Mouse (Mus musculus): ENCODE data around the gene Xylt1. TPM values are rescaled to one million over a fixed set of nuclear protein-coding genes. Genes with fewer than 3 reads are reported as not detected.
A peak's percentile ranks its signal among the peaks of the same experiment; 100 is the strongest.

The Xylt1 gene
- polyA plus RNA-seq, 1 experiment from 2014 or later = 0.94 TPM

DNA sequence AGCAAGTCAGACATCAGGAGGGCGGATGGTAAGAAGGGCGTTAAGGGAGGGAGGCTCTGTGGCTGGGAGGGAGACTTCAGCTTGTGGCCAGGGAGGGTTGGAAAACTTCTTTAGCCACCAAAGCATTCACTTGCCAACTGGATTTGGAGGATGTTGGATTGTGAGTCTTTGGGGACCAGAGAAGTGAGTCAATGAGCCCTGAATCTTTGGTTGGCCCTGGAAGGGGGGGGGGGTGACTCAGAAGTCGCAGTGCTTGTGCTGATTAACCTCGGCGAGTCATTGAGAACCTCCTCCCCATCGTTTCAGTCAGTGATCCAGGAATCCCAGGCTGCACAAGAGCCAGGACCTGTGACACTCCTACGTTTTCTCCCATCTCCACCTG lies 752 bp upstream of the Xylt1 start:
- Histone ChIP-seq H3K27me3 (replicated peaks) (no peaks in the 10 kb centered on the region; the same call in 1 of the 2 replicates), H3K36me3 (no peaks in the 10 kb centered on the region), H3K9me3 (no peaks in the 10 kb centered on the region), H3K4me3 (peak overlapping the region; percentile 89), H3K9ac (peak overlapping the region; percentile 90), H3K4me2 (peak overlapping the region; percentile 90), H3K4me1 (peaks cover 44% of the 10 kb centered on the region), H3K27ac (replicated peaks) (no peak overlapping the region)
- ATAC-seq (ENCODE audit: extremely low read depth, insufficient number of reproducible peaks, low FRiP score, low TSS enrichment) = no peak
- 6% methylated on average over 7 of the region's 7 CpGs for WGBS

DNA sequence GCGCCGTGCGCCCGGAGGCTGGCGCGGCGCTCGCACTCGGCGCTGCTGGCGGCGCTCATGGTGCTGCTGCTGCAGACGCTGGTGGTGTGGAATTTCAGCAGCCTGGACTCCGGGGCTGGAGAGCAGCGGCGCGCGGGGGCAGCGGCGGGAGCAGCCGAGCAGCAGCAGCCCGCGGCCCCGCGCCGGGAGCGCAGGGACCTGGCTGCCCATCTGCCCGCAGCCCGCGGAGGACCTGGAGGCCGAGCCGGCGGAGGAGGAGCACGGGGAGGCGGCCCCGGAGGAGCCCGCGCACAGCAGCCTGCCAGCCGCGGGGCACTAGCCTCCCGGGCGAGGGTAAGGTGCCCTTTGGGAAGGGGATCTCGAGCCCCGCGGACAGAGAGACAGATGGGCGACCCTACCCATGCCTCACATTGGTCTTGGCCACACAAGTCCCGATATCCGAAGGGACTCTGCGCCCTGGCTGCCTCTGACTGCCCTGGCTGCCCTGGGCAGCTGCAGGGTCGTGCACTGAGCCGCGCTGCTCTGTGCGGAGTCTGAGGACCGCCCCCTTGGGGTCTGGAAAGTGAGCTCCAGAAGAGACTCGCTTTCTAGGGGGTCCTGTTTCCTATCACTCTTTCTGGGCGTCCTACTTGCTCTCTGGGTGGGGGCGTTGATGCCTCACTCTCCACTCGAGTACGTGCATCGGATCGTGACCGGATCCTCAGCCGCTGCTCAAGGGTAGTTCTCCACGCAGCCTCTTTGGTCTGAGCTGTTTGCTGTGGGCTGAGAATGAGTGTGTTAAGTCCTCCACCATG lies 606 bp downstream of the Xylt1 start:
- H3K4me2 ChIP-seq = peak overlapping the region; percentile 90

DNA sequence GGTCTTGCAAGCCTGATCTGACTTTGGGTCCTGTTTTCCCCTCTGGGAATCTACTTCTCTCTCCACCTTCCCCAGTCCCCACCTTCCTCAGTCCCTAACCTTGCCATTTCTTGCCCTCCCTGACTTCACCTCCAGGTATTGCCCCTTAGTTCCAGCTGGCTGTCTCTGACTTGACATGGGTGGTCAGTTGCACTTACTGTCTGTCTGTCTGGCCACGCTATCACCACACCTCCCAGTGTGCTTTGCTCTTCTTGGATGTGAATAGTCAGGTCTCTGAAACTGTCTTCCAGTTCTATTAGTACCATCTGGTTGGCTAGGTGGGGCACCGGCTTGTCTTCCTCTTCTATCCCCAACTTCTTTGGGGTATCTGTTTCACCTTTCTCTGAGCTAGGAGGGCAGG lies 1.2 kb downstream of the Xylt1 start:
- ATAC-seq (ENCODE audit: extremely low read depth, insufficient number of reproducible peaks, low FRiP score, low TSS enrichment) = no peak
- no peak overlapping the region for H3K27ac ChIP-seq (replicated peaks)
- H3K27me3 ChIP-seq (replicated peaks) = no peaks in the 10 kb centered on the region; the same call in 1 of the 2 replicates
- 33% methylated on average over 2 of the region's 2 CpGs for WGBS
- H3K9me3 ChIP-seq = no peaks in the 10 kb centered on the region
- H3K9ac ChIP-seq = peak overlapping the region; percentile 90
- peak overlapping the region; percentile 90 for H3K4me2 ChIP-seq
- H3K36me3 ChIP-seq = no peaks in the 10 kb centered on the region
- H3K4me3 ChIP-seq = peak overlapping the region; percentile 89
- H3K4me1 ChIP-seq = peaks cover 44% of the 10 kb centered on the region

More for the DNA sequence above, 606 bp downstream of the Xylt1 start:
- Histone ChIP-seq H3K36me3 (no peaks in the 10 kb centered on the region), H3K27me3 (replicated peaks) (no peaks in the 10 kb centered on the region; the same call in 1 of the 2 replicates), H3K9ac (peak overlapping the region; percentile 90), H3K4me3 (peak overlapping the region; percentile 89), H3K4me1 (peaks cover 44% of the 10 kb centered on the region), H3K9me3 (no peaks in the 10 kb centered on the region), H3K27ac (replicated peaks) (peak overlapping the region; percentile 80)
- ATAC-seq (ENCODE audit: extremely low read depth, insufficient number of reproducible peaks, low FRiP score, low TSS enrichment) = peak; percentile 31; the same call in 1 of the 2 replicates
- under 1% methylated on average over 61 of the region's 64 CpGs for WGBS

DNA sequence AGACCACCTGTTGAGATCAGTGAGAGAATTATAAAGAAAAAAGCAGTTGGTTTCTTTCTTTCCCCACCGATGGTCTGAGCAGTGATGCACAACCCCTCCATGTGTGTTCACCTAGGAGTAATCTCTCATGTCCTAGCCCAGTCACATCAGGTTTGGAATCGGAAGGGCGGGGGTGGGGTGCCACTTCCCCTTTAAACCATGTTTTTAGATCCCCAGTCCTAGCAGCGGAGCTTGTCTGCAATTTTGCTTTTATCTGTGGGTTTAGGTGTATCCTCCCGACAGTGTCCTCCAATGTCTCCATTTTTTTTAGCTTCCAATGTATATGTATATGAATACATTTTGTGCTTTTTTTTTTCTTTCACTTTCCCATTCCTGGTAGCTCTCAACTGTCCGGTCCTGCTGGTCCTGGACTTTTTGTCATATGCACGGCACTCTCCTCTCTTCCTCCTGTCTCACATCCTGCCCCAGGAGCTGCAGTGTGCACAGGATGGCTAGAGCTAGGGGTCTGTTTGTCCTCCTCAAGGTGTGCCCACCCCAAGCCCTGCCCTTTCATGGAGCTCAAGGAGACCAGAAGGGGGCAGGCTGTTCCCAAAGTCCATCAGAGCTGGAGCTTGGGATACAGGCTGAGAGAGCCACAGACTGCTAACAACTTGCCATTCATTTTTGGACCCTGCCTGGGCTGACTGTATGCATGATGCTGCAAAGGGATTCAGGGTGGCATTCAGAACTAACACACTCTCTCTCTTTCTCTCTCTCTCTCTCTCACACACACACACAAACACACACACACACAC lies 2.6 kb downstream of the Xylt1 start:
- Histone ChIP-seq H3K4me2 (peak overlapping the region; percentile 90), H3K27ac (replicated peaks) (no peak overlapping the region), H3K9me3 (no peaks in the 10 kb centered on the region), H3K36me3 (no peaks in the 10 kb centered on the region), H3K4me3 (peak overlapping the region; percentile 89), H3K9ac (no peak overlapping the region), H3K27me3 (replicated peaks) (no peaks in the 10 kb centered on the region), H3K4me1 (peaks cover 44% of the 10 kb centered on the region)
- WGBS = 60% methylated on average over 7 of the region's 7 CpGs
- no peak for ATAC-seq (ENCODE audit: extremely low read depth, insufficient number of reproducible peaks, low FRiP score, low TSS enrichment)

DNA sequence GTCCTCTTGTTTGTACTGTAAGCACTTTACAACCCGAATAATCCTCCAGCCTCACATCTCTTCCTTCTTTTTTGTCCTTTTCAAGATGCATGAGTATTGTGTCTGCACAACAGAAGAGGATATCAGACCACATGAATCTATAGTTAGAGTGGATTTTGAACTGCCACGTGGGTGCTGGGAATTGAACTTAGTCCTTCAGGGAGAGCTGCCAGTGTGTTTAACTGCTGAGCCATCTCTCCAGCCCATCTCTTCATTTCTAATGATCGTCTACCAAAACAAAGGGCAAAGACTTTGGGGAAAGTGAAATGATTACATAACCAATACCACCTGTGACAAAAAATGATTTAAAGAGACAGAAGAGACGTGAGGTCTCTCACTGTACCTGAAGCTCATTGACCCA lies 5.6 kb downstream of the Xylt1 start:
- peaks cover 31% of the 10 kb centered on the region for H3K4me1 ChIP-seq
- ATAC-seq (ENCODE audit: extremely low read depth, insufficient number of reproducible peaks, low FRiP score, low TSS enrichment) = no peak
- H3K4me3 ChIP-seq = no peak overlapping the region
- no peaks in the 10 kb centered on the region for H3K9me3 ChIP-seq
- no peaks in the 10 kb centered on the region for H3K36me3 ChIP-seq
- 76% methylated on average over 4 of the region's 4 CpGs for WGBS
- no peak overlapping the region for H3K9ac ChIP-seq
- H3K27ac ChIP-seq (replicated peaks) = no peak overlapping the region
- H3K4me2 ChIP-seq = no peak overlapping the region
- H3K27me3 ChIP-seq (replicated peaks) = no peaks in the 10 kb centered on the region

DNA sequence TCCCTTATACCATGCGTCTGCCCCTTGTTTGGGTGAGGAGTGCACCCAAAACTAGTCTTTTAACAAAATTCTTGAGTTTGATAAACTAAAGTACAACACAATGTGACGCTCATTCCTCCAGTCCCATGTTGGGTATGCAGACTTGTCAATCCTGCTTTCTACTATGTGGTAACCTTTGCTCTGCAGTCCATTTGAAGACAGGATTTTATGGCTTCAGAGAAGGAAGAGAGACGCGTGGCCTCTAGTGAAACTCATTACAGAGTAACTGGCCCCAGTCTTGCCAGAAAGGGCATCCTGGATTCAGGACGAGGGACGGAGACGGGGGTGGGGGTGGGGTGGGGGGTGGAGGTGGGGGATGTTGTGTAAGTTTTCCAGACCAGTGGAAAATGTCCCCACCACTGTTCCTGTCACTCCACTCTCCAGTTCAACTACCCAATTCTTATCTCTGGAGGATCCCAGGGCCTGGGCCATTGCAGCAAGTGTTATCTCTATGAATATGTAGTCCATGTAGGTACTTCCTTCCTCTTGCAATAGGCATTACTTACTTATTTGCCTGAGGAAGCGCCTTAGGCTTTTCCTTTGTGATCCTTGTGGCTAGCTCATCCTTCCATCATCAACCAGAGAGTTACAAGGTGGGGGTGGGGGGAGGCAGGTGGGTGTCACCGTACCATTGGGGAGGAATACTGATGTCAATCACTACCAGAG lies 7.7 kb downstream of the Xylt1 start:
- peaks cover 15% of the 10 kb centered on the region for H3K4me1 ChIP-seq
- no peaks in the 10 kb centered on the region for H3K27me3 ChIP-seq (replicated peaks)
- 79% methylated on average over 9 of the region's 9 CpGs for WGBS
- H3K36me3 ChIP-seq = no peaks in the 10 kb centered on the region
- no peaks in the 10 kb centered on the region for H3K9me3 ChIP-seq
- H3K9ac ChIP-seq = no peak overlapping the region
- H3K4me2 ChIP-seq = no peak overlapping the region
- no peak overlapping the region for H3K4me3 ChIP-seq
- no peak for ATAC-seq (ENCODE audit: extremely low read depth, insufficient number of reproducible peaks, low FRiP score, low TSS enrichment)
- H3K27ac ChIP-seq (replicated peaks) = no peak overlapping the region

DNA sequence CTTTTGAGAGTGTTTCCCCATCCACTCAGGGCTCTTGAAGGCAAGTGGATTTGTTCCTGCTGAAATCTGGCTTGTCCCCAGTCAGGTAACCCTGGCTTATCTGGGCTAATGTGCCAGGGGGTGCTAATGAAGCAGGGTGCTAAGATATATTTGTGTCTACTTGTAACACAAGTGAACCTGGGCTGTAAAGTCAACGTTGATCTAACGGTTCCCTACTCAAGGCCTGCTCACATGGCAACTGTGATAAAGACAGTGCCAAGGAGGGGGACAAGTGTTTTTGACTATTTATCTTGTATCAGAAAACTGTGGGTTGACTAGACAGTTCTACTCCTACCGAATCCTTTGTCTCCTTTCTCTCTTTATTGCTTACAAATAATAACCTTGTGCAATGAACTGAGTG lies 8.3 kb downstream of the Xylt1 start:
- H3K27ac ChIP-seq (replicated peaks) = no peak overlapping the region
- H3K4me3 ChIP-seq = no peak overlapping the region
- H3K36me3 ChIP-seq = no peaks in the 10 kb centered on the region
- no peaks in the 10 kb centered on the region for H3K9me3 ChIP-seq
- no peak overlapping the region for H3K9ac ChIP-seq
- peaks cover 16% of the 10 kb centered on the region for H3K4me1 ChIP-seq
- no peaks in the 10 kb centered on the region for H3K27me3 ChIP-seq (replicated peaks)
- no peak overlapping the region for H3K4me2 ChIP-seq
- ATAC-seq (ENCODE audit: extremely low read depth, insufficient number of reproducible peaks, low FRiP score, low TSS enrichment) = no peak
- WGBS = 69% methylated on average over 3 of the region's 3 CpGs

DNA sequence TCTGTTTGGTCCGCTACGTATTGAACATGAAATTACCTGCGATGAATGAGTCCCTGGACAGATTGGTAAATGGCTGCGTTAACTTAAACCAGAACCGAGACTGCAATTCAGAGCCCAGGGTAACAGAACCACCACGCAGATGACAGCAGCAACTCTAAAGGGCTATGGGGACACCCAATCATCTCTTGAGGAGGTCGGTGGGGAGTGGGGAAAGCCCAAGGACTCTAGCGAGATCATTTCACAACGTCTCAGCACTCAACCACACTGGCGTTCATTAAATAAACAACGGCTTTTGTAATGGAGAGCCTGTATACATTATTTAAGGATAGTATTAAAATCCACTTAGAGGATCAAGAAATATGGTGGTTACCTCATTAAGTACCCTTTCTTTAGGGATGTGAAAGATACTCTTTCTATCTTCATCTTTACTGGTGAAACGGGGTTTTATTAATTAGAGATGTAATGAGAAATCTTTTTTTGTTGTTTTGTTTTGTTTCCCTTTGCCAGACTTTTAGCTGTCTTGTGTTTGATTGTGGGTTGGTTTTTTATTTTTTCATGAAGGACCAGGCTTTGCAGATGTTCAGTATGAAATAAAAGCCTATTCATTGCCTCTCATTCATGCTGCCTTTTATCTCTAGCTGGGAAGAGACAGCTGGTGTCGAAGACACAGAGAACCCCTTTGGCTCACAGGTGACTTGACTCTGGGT lies 12.2 kb downstream of the Xylt1 start:
- Histone ChIP-seq H3K4me2 (no peak overlapping the region), H3K27ac (replicated peaks) (no peak overlapping the region), H3K27me3 (replicated peaks) (no peaks in the 10 kb centered on the region), H3K36me3 (no peaks in the 10 kb centered on the region), H3K9ac (no peak overlapping the region), H3K4me1 (peaks cover 33% of the 10 kb centered on the region), H3K4me3 (no peak overlapping the region), H3K9me3 (no peaks in the 10 kb centered on the region)
- WGBS = 79% methylated on average over 13 of the region's 13 CpGs
- ATAC-seq (ENCODE audit: extremely low read depth, insufficient number of reproducible peaks, low FRiP score, low TSS enrichment) = no peak

DNA sequence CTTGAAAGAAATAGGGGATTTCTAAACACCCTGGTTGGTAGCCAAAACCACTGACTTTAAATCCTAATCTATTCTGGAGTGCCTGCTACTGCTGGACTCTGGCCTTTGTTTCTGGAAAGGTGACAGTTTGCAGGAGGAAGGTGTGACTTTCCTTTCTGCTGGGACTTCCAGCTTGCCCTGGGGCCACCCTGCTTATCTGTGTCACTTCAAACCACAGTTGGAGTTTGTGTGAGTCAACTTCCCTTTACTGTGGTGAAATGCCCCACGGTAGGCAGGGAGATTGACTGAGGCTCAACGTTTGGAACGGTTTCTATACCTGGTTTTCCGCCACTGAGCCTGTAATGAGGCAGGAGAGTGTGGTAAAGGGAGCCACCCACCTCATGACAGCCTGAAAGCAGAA lies 13.2 kb downstream of the Xylt1 start:
- no peak overlapping the region for H3K27ac ChIP-seq (replicated peaks)
- H3K9ac ChIP-seq = no peak overlapping the region
- no peaks in the 10 kb centered on the region for H3K27me3 ChIP-seq (replicated peaks)
- H3K4me3 ChIP-seq = no peak overlapping the region
- no peak for ATAC-seq (ENCODE audit: extremely low read depth, insufficient number of reproducible peaks, low FRiP score, low TSS enrichment)
- peaks cover 33% of the 10 kb centered on the region for H3K4me1 ChIP-seq
- H3K4me2 ChIP-seq = no peak overlapping the region
- no peaks in the 10 kb centered on the region for H3K9me3 ChIP-seq
- H3K36me3 ChIP-seq = no peaks in the 10 kb centered on the region
- 22% methylated on average over 4 of the region's 4 CpGs for WGBS

DNA sequence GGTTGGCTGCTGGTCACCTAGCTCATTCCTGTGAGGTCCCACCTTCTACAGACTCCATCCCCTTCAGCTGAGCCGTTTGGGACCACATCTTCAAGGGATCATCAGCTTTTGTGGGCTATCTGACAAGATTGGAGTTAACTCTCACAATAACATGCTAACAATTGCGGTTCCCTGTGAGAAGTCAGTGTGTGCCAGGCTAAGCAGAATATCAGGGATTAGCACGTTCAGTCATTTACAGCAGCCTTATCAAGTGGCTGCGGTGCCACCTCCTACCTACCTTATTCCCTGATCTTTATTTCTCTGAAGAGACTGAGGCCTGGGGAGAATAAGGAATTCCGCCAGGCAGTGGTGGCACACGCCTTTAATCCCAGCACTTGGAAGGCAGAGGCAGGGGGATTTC lies 13.6 kb downstream of the Xylt1 start:
- H3K4me1 ChIP-seq = peaks cover 33% of the 10 kb centered on the region
- ATAC-seq (ENCODE audit: extremely low read depth, insufficient number of reproducible peaks, low FRiP score, low TSS enrichment) = no peak
- H3K9me3 ChIP-seq = no peaks in the 10 kb centered on the region
- H3K27me3 ChIP-seq (replicated peaks) = no peaks in the 10 kb centered on the region
- no peak overlapping the region for H3K9ac ChIP-seq
- WGBS = 68% methylated on average over 6 of the region's 6 CpGs
- H3K4me2 ChIP-seq = no peak overlapping the region
- no peak overlapping the region for H3K4me3 ChIP-seq
- H3K27ac ChIP-seq (replicated peaks) = no peak overlapping the region
- H3K36me3 ChIP-seq = no peaks in the 10 kb centered on the region

DNA sequence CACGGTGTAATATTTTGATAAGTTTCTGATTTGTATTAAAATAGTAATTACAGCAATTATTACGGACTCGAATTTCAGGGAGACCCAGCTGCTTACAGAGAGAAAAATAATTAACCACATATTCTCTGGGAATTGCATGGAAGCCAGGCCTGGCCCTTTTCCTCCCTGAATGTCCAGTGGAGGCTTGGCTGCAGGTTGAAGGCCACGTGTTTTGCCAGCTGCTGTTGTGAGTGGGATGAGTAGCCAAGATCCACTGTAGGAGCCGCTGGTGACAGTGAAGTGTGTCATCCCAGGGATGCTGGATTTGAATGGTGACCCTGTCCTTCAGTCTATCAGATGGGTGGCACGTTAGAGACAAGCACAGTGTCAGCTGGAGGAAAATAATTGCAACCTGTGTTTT lies 14.7 kb downstream of the Xylt1 start:
- WGBS = 75% methylated on average over 6 of the region's 6 CpGs

More for the DNA sequence above, 14.7 kb downstream of the Xylt1 start:
- H3K9ac ChIP-seq = no peak overlapping the region
- no peaks in the 10 kb centered on the region for H3K9me3 ChIP-seq
- H3K36me3 ChIP-seq = no peaks in the 10 kb centered on the region
- H3K4me2 ChIP-seq = no peak overlapping the region
- ATAC-seq (ENCODE audit: extremely low read depth, insufficient number of reproducible peaks, low FRiP score, low TSS enrichment) = no peak
- H3K27ac ChIP-seq (replicated peaks) = no peak overlapping the region
- H3K4me3 ChIP-seq = no peak overlapping the region
- H3K4me1 ChIP-seq = peaks cover 33% of the 10 kb centered on the region
- H3K27me3 ChIP-seq (replicated peaks) = no peaks in the 10 kb centered on the region

All from heart, embryonic 13.5 days (tissue).